Mouse (Mus musculus): Measurements from ENCODE around the gene Polh.

The Polh gene

DNA sequence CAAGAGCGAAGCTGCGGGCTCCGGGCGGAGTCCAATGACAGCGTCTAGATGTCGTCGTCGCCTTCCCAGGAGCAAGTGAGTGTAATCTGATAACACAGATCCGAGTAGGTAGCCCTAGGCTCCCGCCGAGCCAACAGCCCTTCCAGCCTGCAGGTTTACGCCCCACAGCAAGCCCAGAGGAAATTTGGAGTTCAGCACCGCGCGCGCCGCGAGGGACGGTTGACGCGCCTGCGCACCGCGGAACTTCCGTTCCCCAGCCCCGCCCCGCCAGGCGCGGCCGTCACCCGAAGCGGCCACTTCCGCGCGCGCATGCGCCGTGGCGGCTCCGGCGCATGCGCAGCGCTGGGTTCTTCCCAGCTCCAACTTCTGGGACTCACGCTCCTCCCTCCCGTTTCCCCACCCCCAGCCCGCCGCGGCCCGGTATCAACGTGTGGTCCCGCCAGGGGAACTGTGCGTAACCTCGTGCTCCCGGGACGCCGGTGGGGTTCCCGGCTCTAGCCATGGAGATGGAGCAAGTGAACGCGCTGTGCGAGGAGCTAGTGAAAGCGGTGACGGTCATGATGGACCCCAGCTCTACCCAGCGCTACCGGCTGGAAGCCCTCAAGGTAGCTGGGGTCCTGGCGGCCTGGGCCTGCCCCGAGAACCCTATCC lies at the start of gene Polh, which contains the start of gene Xpo5:
Gene Polh, minus strand, starts transcription at position 225 of the 651 bp plus-strand sequence.
Gene Xpo5, plus strand, starts transcription at position 362 of the 651 bp plus-strand sequence.
- peak; percentile 95 for DNase-seq (ENCODE audit: low read depth, low spot score)

DNA sequence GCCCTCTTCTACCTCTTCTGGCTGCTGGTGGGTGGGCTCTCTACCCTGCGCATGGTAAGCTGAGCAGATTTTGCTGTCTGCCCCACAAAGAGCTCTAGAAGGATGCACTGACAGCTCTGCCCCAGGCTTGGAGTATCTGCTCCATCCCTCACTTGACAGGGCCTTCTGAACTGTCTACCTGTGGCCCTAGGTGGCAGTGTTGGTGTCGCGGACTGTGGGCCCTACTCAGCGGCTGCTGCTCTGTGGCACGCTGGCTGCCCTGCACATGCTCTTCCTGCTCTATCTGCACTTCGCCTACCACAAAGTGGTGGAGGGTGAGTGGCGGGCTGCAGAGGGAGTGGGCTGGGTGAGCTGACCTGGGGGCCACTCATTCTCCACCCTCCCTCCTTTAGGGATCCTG lies 48.7 kb upstream of the Polh start:
- DNase-seq (ENCODE audit: low read depth, low spot score): no peak

DNA sequence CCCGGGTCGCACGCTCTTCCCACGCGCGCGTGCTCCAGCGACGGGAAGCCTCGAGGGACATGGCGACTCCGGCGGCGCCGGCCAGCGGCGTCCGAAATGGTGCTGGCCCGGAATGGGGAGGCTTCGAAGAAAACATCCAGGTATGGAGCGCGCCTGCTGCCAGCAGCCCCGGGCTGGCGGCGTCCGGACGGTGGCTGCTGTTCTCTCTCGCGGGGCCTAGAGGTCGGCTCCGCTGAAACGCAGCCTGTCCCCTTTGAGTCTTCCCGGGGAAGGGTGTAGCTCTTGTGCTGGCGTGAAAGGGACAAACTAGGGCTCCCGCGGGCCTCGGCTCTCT lies 45.7 kb upstream of the Polh start:
- DNase-seq (ENCODE audit: low read depth, low spot score): no peak

DNA sequence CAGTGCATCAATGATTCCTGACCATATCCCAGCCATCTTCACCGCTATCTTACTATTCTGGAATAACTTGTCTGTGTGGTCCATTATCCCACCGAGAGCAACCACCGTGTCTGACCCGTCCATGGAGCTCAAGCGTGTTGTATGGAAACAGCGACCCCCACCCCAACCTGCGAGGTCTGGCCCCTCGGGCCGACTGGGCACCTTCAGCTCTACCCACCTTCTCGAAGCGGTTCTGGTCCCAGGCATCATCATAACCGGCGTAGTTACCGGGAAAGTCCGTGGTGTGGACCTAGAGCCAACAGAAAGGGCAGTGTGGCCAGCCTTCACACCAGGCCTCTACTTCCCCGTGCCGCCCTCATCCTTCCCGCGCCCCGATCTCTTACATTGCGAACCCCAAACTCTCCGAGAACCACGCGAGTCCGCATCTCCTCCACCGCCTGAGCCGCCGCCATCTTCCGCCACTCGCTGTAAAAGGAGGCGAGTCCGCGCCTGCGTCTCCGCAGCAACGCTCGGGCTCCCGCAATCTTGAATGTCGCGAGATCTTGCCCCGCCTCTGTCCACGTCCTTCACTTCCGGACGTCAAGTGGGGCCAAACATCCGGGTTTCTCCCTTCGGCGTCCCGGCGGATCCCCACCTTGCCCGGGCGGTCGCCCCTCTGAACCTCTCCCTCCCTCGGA lies 45.2 kb upstream of the Polh start, which contains the start of the genes Polr1c and Yipf3:
Gene Polr1c, minus strand, starts transcription at position 543 of the 677 bp plus-strand sequence.
Gene Yipf3, plus strand, starts transcription at position 569 of the 677 bp plus-strand sequence.
- DNase-seq (ENCODE audit: low read depth, low spot score): peak; percentile 98

DNA sequence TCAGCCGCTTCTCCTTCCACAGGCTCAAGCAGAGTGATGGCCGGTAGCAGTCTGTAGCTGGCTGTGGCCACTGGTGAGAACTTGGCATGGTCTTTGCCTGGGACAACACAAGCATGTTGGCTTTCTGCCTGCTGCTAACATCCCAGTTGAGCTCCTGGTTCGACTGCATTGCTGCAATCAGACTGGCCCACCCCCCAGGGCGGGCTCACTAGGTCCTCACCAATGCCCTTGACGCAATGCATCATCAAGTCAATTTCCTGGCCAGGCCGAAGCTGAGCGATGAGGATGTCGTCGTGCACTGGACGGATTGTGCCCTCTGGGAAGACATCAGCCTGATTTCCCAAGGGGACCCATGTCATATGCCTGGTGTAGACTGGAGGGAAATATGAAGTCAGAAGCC lies 42.1 kb upstream of the Polh start:
- no peak for DNase-seq (ENCODE audit: low read depth, low spot score)

DNA sequence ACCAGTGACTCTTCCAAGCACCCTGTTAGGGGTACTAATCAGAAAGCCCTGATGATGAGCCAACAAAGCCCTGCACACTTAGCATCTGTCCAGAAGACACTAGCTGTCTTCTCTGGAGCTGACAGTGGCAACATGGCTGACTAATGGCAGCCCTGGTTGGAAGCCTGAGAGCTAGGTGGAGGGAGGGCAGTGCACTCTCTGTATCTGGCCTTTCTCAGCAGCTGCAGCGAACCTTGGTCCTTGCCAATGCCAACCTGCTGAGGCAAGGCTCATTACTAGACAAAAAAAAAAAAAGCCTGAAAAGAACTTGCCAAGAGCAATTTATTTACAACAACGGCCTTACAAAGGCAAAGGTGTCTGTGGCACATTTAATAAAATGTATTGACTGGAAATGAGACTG lies 41.2 kb upstream of the Polh start:
- DNase-seq (ENCODE audit: low read depth, low spot score): no peak

DNA sequence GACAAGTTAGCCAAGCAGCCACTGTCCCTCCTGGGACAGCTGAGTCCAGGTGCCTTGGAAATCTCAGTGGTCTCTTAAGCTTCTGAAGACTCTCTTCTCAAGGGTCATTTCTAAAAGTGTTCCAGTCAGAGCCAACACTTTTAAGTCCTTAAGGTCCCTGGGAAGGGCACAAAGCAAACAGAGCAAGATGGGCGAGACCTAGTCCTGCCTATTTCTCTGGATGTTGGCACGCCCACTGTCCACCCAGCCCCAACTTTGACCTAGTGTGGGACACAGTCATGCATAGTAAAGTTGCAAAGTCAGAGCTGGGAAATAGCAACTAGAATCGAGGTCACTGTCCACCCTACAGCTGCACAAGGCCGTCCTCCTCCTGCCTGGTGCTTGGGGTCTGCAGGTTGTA lies 40.5 kb upstream of the Polh start:
- no peak for DNase-seq (ENCODE audit: low read depth, low spot score)

DNA sequence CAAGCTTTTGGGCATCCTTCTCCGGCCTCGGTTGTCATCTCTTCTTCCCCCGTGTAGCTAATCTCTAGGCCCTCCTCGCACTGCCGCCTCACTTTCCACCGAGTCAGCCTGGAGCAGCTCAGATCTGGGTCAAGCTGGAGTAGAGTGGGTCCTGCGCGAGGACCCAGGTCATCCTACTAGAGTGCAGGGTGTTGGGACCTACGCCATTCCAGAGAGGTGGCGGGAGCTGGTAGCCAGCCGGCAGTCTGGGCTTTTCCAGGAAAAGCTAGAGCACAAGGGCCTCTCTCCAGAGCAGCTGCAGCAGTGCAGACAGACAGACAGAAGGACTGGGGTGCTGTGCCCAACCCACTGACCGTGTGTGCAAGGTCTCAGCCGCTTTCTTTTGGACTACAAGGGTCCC lies 39.8 kb upstream of the Polh start:
- no peak for DNase-seq (ENCODE audit: low read depth, low spot score)

DNA sequence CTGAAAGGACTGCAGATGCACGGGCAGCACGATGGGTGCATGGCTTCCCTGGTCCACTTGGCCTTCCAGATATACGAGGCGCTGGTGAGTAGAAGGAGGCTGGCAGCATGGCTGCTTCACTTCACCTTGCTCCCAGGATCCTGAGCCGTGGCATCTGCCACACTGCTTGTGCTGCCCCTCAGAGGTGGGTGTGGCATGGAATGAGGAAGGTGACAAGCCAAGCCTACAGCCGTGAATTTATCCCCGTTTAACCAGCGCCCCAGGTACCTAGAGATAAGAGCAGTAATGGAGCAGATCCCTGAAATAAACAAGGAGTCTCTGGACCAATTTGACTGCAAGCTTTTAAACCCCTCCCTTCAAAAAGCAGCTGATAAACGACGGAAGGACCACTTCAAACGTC lies 39.0 kb upstream of the Polh start:
- DNase-seq (ENCODE audit: low read depth, low spot score): no peak

DNA sequence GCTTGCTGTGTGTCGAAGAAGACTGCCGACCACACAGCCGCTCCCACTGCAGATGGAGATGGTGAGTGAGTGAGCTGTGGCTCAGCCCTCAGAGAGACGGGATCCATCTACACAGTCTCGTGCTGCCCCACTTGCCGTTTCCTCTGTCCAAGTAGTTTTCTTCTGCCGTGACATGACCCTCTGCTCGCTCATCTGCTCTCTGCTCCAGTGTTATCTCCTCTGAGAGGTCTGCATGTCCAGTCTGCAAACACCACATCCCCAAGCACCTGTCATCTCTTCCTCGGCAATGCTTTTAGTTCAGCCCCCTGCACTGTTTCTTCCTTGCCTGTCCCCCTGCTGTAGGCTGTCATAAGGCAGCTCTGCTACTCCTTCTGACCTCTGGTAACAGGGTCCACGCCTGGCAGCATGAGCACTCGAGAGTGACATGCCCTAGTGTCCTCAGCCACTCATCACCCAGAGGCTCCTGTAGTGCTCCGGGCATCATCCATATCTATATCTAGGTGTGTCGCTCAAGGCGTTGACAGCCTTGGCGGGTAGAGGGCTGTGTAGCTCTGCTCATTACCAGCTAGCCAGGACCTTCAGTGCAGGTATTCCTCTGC lies 37.2 kb upstream of the Polh start:
- no peak for DNase-seq (ENCODE audit: low read depth, low spot score)

DNA sequence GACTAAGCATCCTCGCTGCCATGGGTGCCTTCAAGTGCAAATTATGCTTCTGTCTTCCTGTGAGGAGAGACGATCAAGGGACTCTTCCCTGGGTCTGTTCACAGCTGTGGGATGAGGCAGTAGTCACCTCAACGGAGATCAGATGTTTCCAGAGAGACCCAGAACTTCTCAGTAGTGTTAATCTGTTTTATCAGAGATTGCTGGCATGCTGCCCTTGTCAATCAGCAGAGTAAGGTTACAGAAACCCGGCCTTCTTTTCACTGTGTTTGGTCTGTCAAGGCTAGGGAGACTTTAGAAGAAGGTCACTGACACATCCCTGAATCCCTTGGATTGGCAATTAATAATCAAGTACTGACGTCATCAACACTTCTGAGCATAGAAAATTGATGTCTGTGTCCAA lies 35.0 kb upstream of the Polh start:
- DNase-seq (ENCODE audit: low read depth, low spot score): no peak

DNA sequence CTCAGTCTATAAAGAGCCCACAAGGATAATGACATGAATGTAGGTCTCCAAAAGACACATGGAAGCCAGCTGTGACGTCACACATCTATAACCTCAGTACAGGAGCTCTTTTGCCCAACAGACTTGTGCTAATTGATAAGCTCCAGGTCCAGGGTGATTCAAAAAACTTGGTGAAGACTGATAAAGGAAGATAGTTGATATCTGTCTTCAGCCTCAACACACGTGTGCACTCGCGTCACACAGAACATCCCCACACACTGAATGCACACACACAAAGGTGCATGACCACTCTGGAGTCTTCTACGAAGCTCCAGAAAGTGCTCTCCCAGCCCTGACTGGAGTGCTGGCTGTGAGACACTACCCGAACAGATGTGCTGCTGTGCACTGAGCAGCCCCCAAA lies 34.6 kb upstream of the Polh start:
- no peak for DNase-seq (ENCODE audit: low read depth, low spot score)

DNA sequence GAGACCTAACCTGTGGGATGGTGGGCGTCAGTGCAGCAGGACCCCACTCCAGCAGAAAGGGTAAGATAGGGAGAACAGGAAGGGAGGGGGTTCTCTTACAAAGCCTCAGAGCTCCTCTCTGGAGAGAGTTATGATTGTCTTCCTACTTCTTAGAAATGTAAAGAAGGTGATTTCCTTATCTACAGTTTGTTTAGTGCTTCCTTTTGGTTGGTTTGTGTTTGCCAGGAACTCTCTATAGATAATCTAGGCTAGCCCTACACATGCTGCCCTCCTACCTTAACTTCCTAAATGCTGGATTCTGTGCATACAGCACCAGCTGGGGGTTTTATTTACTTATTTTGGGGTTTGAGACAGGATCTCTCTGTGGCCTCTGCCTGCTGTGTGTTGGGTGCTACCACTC lies 33.6 kb upstream of the Polh start:
- no peak for DNase-seq (ENCODE audit: low read depth, low spot score)

DNA sequence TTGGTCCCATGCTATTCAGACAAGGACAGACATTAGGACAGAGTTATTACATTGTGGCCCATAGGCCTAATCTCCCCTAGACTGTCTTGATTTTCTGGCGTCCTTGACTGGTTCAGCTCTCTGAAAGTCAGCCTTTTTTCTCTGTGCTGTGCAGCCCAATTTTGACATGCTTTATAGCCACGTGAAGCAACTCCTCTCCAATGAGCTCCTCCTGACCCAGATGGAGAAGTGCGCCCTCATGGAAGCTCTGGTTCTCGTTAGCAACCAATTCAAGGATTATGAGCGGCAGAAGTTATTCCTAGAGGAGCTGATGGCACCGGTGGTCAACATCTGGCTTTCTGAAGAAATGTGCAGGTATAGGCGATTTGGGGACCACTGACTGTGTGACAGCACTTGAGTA lies 25.1 kb upstream of the Polh start:
- no peak for DNase-seq (ENCODE audit: low read depth, low spot score)

DNA sequence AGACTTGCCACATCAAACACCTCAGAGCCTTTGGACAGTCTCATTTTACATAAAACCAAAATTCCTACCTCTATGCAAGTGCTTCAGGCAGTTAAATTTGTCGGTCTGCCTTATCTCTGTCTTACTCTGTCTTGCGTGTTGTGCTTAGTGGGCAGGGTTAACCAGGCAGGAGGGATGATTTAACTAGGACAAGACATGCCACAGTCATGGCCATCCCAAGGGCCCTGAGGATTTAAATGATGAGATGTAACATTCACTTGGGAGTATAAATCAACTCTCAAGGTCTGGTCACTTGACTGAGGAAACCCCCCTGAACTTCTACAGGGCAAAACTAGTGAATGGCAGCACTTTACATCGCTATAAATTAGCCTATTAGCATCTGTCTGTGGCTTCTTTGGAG lies 19.2 kb upstream of the Polh start:
- no peak for DNase-seq (ENCODE audit: low read depth, low spot score)

DNA sequence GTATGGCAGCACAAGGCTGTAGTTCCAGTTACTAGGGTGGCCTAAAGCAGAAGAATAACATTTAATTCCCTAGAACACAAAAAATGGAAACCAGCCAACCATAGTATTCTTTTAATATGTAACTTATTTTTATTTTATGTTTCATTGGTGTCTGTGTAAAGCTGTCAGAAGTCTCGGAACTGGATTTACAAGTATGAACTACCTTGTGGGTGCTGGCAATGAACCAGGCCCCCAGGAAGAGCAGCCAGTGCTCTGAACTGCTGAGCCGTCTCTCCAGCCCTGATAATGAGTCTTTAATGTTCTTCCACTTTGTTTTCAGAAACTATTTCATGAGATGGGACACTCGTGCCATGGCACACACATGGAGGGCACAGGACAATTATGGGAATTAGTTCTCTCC lies 8.1 kb upstream of the Polh start:
- no peak for DNase-seq (ENCODE audit: low read depth, low spot score)

DNA sequence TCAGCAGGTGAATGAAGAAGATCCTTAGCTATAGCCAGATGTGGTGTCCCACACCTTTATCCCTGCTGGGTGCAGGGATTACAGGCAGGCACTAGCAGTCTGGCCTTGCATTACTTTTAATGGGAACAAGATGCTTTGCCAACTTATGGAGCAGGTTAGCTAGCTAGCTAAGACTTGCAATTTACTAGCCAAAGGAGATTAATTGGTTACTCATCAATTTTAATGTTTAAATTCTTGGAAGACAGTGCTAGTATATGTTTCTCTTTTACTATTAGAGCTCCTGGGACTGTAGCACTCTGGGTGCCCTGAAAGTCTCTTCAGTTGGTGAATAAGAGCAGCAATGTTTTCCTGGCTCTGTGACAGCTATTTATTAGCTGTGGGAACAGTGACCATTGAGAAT lies 4.2 kb upstream of the Polh start:
- no peak for DNase-seq (ENCODE audit: low read depth, low spot score)

DNA sequence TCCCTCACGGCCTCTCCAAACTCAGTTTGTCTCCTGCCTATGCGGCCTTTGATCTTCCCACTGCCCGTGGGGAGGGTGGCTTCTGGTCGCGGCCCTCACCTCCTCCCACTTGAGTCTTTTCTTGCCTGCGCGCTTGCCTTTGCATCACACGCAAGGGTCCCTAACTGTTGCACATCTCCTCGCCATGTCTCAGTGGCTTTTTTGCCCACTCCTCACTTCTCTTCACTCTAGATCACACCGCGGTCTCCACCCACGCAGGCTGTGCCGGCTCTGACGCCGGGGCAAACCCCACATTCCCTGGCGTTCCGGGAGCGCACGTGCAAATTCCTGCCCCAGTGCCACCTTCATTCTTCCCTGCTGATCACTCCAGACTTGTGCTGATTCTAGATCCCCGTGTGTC lies 633 bp upstream of the Polh start:
- DNase-seq (ENCODE audit: low read depth, low spot score): peak; percentile 49

DNA sequence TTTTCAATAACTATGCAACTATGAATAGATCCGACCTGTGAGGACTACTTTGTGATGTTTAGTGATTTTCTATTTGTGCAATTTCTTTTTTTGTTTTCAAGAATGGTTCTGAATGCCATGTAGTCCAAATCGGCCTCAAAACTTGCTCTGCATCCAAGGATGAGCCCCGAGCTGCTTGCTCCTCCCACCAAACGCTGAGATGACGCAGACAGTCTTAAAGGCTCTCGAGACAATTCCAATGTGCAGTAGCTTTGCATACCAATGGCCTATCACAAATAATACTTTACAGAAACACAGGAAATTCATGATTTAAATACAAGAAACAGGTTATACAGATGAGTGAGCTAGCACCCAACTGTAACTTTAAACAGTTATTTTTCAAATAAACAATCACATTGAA lies 1.3 kb downstream of the Polh start:
- peak; percentile 20 for DNase-seq (ENCODE audit: low read depth, low spot score)

DNA sequence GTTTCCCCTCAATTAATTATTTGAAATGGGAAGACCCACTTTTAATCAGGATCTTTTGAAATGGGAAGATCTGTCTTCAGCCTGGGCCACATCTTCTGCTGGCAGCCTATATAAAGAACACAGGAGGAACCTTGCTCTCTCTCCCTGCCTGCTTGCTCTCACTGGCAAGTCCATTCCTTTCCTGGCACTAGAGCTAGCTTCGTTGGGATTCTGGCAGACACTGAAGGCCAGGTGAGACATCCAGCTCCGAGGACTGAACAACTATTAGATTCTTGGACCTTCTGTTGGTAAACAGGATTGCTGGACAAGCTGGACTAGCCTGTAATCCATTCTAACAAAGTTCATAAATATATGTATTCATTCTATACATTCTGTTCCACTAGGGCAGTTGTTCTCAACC lies 13.6 kb downstream of the Polh start:
- no peak for DNase-seq (ENCODE audit: low read depth, low spot score)

DNA sequence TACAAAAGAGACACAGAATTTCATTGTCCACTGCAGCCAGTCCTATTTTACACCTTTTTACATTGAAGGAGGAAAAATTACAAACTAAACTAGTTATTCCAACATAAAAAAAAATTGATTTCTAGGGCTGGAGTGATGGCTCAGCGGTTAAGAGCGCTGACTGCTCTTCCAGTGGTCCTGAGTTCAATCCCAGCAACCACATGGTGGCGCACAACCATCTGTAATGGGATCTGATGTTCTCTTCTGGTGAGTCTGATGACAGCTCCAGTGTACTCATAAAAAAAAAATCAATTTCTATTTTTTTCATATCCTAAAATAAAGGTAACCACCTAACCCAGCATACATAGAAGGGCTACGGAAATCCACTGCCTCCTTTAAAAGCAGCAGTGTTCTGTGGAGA lies 20.2 kb downstream of the Polh start:
- DNase-seq (ENCODE audit: low read depth, low spot score): no peak

DNA sequence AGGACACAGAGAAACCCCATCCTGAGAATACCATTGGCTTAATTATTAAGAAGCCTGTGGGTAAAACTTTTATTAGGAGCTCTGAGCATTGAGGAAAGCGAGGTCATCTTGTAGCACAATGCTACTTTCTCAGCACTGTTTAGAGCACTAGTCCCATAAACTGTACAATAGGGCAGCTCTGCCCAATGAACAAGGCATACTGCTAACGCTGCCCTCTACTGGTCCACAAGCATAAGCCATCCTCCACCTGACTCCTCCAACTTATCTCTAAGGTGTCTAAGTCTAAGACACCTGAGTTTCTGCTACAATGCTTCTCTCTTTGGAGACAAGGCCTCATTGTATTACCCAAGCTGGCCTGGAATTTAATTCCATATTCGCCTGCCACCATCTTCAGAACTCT lies 31.9 kb downstream of the Polh start:
- peak; percentile 71 for DNase-seq (ENCODE audit: low read depth, low spot score)

DNA sequence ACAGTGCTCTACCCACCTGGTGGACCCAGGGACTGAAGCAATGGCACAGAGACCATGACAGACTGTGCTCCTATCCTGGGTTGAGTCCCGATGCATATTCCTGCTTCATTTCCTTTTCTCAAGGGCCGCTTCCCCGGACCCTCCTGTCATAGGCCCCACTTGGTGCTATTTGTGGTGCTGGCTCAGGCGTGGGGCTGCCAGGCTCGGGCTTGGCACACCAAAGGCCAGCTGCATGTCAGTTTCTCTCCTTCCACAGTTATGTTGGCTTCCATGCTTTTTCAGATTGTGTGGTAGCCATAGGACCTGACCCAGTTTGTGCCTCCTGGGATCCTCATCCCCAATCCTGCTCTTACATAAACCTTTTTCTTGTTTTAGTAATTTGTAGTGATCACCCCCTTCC lies 33.7 kb downstream of the Polh start:
- no peak for DNase-seq (ENCODE audit: low read depth, low spot score)

All from brain, adult 2 months (tissue).